Mouse (Mus musculus) erythroblast, embryonic 14.5 days (primary cell): ENCODE measurements around the gene Epas1.

Experiments
- GATA1 ChIP-seq: IDR thresholded peaks from 2 replicates; pipeline ENCODE4 v1.6.1; 2012; ENCODE audit warnings: low read length, inconsistent platforms, mixed read lengths
- TAL1 ChIP-seq: IDR thresholded peaks from 3 replicates; pipeline ENCODE4 v1.6.1; 2012; ENCODE audit warnings: low read length, inconsistent platforms, mixed read lengths

DNA sequence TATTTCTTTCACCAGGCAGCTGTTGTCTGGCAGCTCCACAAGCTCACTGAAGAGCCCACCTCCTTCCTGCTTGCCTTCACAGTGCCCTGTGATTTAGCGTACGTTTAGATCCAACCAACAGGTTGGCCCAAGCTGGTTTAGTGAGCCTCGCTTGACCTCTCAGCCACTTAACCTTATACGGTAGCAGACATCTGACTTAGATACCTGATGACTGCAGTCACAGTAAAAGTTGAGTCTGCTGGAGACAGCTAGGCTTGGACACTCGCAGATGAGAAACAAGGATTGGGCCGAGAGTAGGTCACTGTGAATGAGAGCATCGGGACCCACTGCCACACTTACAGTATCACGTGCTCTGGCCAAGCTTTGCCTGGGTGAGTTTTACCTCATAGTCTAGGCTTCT is 38.4 kb downstream of the Epas1 start:
- TF ChIP-seq GATA1 (no peak), TAL1 (no peak)
